Mouse (Mus musculus) embryo, embryonic 11.5 days (tissue): ENCODE measurements around the gene Hnrnpd.
A peak's percentile ranks its signal among the peaks of the same experiment; 100 is the strongest.

Source experiments
- DNase-seq: peaks from one replicate; pipeline ENCODE4 v3.0.0-alpha.2; 2012; ENCODE audit warnings: low read depth, low spot score

Gene Hnrnpd

DNA sequence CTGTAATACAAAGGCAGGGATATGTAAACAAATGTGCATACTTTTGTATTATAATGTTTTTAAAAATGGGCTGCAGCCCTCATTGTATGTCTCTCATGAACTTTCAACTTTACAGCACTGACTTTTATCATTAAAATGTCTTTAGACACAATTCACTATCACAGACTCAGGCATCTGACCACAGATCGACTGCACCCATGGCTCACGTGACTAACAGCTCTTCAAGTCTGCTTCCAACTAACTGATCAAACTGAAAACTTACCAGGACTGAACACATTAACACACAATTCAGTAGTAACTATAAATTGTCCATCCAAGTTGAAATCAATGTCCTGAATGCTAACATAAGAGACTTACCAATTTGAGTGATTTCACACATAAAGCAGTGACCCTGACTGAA is 18.8 kb downstream of the Hnrnpd start:
- no peak for DNase-seq

GRCm38 (mm10) chr5:99959236-99959936 is 19.4 kb downstream of the Hnrnpd start:
- DNase-seq = no peak

- DNase-seq = no peak
These were observed 20.1 kb downstream of the Hnrnpd start for GRCm38 (mm10) chr5:99958666-99959065.

GRCm38 (mm10) chr5:99953883-99954282 is 24.9 kb downstream of the Hnrnpd start:
- no peak for DNase-seq

DNA sequence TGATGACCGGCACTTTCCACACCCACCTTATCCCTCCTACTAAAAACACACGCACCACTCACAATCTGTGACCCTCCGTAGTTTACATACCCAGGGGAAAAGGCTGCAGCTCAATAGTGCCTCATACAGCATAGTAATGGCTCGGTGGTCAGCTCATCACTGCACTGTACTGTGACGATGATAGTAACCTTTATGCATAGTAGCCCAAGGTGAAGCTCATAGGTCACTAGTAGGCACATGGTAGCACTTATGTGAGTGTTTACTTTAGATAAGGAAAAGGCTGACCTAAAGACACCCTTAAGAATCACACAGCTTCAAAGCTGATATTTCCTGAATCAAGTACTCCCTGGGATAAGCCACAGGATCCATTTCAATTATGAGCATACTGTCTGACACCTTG is 26.2 kb downstream of the Hnrnpd start:
- no peak for DNase-seq

GRCm38 (mm10) chr5:99941776-99942502 is 36.8 kb downstream of the Hnrnpd start:
- no peak for DNase-seq

DNA sequence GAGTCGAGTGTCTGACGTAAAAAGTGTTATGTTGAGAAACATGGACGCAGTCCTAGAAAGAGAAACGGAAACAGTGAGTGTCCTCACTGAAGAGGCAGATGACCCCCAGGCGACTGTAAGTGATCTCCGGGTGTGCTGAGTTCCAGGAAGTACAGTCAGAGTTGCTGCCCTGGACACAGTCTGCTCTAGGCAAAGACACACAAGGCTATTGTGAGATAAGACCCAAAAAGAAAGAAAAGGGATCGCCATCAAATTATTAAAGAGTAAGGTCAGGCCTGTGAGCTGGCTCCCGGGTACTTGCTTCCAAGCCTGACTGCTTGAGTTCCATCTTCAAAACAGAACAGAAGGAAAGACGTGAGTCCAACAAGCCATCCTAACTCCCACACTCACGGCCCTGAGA is 37.5 kb downstream of the Hnrnpd start:
- DNase-seq = no peak

GRCm38 (mm10) chr5:99939440-99939839 is 39.3 kb downstream of the Hnrnpd start:
- DNase-seq = no peak

DNA sequence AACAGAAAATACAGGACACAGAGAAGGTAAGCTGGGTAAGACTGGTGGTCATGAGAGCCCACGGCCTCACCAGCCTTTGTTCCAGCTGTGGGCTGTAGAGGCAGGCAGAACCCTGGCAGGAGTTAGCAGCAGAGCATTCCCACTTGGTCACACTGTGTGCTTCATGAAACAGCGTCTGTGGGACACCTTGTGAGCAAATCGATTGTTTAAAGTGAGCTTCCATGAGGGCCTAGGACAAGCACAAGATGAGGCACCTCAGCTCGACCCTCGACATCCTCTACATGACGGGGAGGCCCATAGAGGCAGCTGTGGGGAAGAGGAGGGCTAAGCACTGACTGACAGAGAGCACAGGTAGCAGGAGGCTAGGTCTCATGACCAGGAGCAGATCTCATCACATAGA is 46.8 kb downstream of the Hnrnpd start:
- DNase-seq = no peak

DNA sequence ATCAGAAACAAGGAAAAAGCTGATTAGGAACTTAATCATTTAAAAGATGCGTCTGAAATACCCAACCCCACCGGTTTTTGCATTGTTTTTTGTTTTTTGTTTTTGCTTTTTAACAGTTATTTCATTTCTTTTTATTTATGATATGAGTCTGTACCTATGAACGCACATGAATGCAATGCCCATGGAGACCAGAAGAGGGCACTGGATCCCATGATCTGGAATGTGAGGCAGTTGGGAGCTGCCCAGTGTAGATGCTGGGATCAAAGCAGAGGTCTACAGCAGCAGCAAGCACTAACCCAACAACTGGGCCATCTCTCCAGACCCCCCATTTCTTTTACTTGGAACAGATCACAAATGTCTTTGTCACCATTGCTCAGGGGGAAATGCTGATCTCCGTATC is 50.8 kb downstream of the Hnrnpd start:
- DNase-seq = peak; percentile 32

DNA sequence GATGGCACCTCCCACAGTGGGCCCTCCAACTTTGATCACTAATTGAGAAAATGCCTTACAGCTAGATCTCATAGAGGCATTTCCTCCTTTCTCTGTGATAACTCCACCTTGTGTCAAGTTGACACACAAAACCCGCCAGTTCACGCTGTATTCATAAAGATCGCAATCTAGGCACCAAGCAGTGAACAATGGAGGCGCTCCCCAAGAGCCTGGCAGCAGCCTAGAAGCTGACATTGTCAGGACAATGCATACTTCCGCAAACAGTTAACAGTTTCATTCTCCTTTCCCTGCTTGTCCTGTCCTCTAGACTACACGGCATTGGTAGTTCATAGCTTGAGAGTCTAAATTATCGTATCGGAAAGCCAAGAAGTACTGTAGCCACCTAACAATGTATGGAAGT is 56.7 kb downstream of the Hnrnpd start:
- DNase-seq = no peak

DNA sequence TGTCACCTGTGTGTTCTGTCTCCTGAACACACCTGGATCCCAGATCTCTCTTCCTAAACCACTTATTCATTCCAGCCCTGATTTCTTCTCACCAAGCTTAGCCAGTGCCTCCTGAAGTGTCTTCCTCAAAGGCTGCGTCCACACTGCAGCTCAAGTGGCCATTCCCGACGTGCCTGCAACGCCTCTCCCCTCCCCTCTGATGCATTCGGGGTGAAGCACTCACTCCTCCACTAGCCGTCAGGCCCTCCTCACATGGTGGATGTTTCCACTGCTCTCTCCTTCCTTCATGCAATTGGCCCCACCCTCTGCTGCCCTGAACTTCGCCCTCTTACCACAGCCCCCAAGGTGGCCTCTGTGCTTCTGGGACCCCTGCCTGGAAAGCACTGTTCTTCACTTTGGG is 63.2 kb downstream of the Hnrnpd start:
- no peak for DNase-seq

DNA sequence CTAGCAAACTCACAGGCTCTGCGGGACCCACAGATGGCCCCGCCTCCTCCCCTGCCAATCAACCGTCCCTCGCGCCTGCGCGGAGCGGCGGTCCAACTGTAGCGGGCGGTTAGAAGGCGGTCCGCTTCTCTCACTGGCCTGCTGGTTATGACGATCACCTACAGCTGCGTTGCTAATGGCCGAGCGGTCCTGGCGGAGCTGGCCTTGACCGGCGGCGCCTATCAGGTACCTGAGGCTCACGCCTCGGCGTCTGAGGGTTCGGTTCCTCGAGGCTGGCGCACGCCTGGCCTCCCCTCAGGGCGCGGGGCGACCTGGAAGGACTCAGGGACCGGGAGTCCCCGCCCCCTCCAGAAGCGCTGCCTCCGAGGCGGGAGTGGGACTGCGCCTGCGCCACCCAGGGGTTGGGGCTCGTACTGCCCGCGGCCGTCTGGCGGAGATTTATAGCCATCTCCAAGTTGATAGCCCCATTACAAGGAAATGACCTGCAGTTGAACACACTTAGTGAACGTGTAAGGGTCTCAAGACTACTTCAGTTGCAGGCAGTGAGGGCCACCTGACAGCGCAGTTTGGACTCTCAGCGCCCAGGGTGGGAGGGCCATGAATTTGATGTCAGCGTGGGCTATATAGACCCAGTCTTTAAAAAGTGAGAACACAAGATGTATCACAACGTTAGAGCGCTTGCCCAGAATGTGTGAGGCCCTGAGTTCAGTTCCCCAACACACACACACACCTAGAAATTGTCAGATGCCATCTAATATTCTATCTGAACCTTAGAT is 72.4 kb downstream of the Hnrnpd start, which contains the start of gene Vamp9:
Gene Vamp9, plus strand, starts transcription at position 74 of the 776 bp plus-strand sequence.
- DNase-seq = peak; percentile 84
